In the genomic region with DNA sequence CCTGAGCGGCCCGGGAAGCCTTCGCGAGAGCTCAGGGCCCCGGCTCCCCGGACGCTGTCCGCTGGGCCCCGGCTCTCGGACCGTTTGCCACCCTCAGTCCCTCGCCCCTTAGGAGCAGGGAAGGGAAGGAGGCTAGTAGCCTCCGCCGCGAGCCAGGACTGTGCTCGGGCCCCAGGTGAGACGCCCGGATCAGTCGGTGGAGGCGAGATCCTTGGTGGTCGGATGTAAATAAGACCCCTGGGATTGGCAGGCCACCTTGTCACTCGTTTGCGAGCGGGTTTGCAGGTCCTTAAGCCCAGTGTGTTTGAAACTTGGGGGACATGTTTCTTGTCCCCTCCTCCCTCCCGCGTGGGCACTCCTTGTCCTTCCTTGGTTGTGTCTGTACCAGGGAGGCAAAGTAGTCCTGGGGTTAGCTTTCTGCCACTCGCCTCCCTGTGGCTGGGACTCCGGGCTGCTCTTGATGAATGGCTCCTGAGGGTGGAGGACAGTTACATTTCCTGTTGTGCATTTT, we compare ENCODE assay signal across 8 mouse cellular contexts. TPM values are rescaled to one million over a fixed set of nuclear protein-coding genes. Genes with fewer than 3 reads are reported as not detected.
A peak's percentile ranks its signal among the peaks of the same experiment; 100 is the strongest.
DNase-seq lines count a peak whose midpoint lies in the region; ATAC-seq and TF ChIP-seq lines count a peak whose summit lies in the region.

No protein-coding gene starts in this region.

- under 1% methylated on average over 27 of the region's 28 CpGs for WGBS in forebrain, postnatal 0 days
- under 1% methylated on average over 28 of the region's 28 CpGs for WGBS in hindbrain, embryonic 12.5 days
- under 1% methylated on average over 27 of the region's 28 CpGs for WGBS in lung, postnatal 0 days

- H3K4me2 ChIP-seq in forebrain, postnatal 0 days (ENCODE audit: low read depth) = peak overlapping the region; percentile 79
- H3K4me2 ChIP-seq in hindbrain, embryonic 12.5 days (replicated peaks) = peak overlapping the region; percentile 71
- peak overlapping the region; percentile 69 for H3K4me2 ChIP-seq in lung, postnatal 0 days (replicated peaks; ENCODE audit: low read depth, low read length)

- H3K9ac ChIP-seq in forebrain, postnatal 0 days = peak overlapping the region; percentile 93
- H3K9ac ChIP-seq in hindbrain, embryonic 12.5 days = peak overlapping the region; percentile 98
- H3K9ac ChIP-seq in lung, postnatal 0 days (replicated peaks; ENCODE audit: low read depth) = peak overlapping the region; percentile 99

- no peak for DNase-seq in cerebellum, adult 11 months
- peak; percentile 73 for DNase-seq in brain, adult 2 months (ENCODE audit: low read depth, low spot score)
- DNase-seq in forebrain, postnatal 0 days = peak; percentile 64
- peak; percentile 62 to 69 for DNase-seq in layer of hippocampus, postnatal 10 days (ENCODE audit: low spot score in 2 of 2)
- DNase-seq in lung, postnatal 0 days (ENCODE audit: low spot score) = peak; percentile 85
- DNase-seq in ovary, postnatal 14 days (ENCODE audit: low spot score) = peak; percentile 31

- TF ChIP-seq CTCF in forebrain, postnatal 0 days (IDR thresholded peaks at IDR 0.05; ENCODE audit: low read depth) = no peak
- TF ChIP-seq CTCF in lung, postnatal 0 days (IDR thresholded peaks at IDR 0.05) = peak; percentile 22; the same call in 1 of the 2 replicates

- H3K36me3 ChIP-seq in forebrain, postnatal 0 days (ENCODE audit: insufficient read depth) = no peaks in the 10 kb centered on the region
- H3K36me3 ChIP-seq in hindbrain, embryonic 12.5 days = no peaks in the 10 kb centered on the region
- no peaks in the 10 kb centered on the region for H3K36me3 ChIP-seq in lung, postnatal 0 days (ENCODE audit: insufficient read depth, low read length)

- H3K27ac ChIP-seq in forebrain, postnatal 0 days (ENCODE audit: low read depth, low read length) = peak overlapping the region; percentile 87
- peak overlapping the region; percentile 91 for H3K27ac ChIP-seq in hindbrain, embryonic 12.5 days
- H3K27ac ChIP-seq in lung, postnatal 0 days (ENCODE audit: low read length) = peak overlapping the region; percentile 99

- no peaks in the 10 kb centered on the region for H3K4me1 ChIP-seq in forebrain, postnatal 0 days (ENCODE audit: insufficient read depth)
- peaks cover 15% of the 10 kb centered on the region for H3K4me1 ChIP-seq in hindbrain, embryonic 12.5 days
- H3K4me1 ChIP-seq in lung, postnatal 0 days (ENCODE audit: insufficient read depth, low read depth, low read length) = peaks cover 23% of the 10 kb centered on the region

- H3K9me3 ChIP-seq in forebrain, postnatal 0 days (ENCODE audit: low read length) = no peaks in the 10 kb centered on the region
- H3K9me3 ChIP-seq in hindbrain, embryonic 12.5 days (replicated peaks) = no peaks in the 10 kb centered on the region
- no peaks in the 10 kb centered on the region for H3K9me3 ChIP-seq in lung, postnatal 0 days (ENCODE audit: low read length)

- H3K4me3 ChIP-seq in forebrain, postnatal 0 days (ENCODE audit: low read depth, low read length) = peak overlapping the region; percentile 87
- peak overlapping the region; percentile 94 for H3K4me3 ChIP-seq in hindbrain, embryonic 12.5 days
- peak overlapping the region; percentile 99 for H3K4me3 ChIP-seq in lung, postnatal 0 days (ENCODE audit: low read depth, low read length)

- H3K27me3 ChIP-seq in forebrain, postnatal 0 days (ENCODE audit: insufficient read depth, low read length) = no peaks in the 10 kb centered on the region
- no peaks in the 10 kb centered on the region for H3K27me3 ChIP-seq in hindbrain, embryonic 12.5 days
- H3K27me3 ChIP-seq in lung, postnatal 0 days (replicated peaks; ENCODE audit: insufficient read depth, low read length) = no peaks in the 10 kb centered on the region

- peak; percentile 37 for ATAC-seq in cerebellum, adult (ENCODE audit: insufficient number of reproducible peaks, low FRiP score, low TSS enrichment)
- peak; percentile 44 for ATAC-seq in forebrain, postnatal 0 days
- ATAC-seq in hindbrain, embryonic 12.5 days (ENCODE audit: low FRiP score) = peak; percentile 39
- ATAC-seq in lung, postnatal 0 days = peak; percentile 30

- TF ChIP-seq EP300 in lung, postnatal 0 days (IDR thresholded peaks at IDR 0.05) = peak; percentile 39; the same call in 1 of the 2 replicates

RNA-seq across cellular contexts. Expression of gene Irf2, which starts 1.8 kb away (rescaled TPM):
- total RNA-seq in forebrain, postnatal 0 days (2014; rRNA removed) = 3.0 and 8.5 TPM in 2 replicates
- 5.4 and 9.1 TPM in 2 replicates for polyA plus RNA-seq in forebrain, postnatal 0 days (2015; fragmentation: Nextera tagmentation; extraction: Ambion mirVana)
- polyA plus RNA-seq in hindbrain, embryonic 12.5 days (2016; fragmentation: Nextera tagmentation; extraction: Ambion mirVana) = 11.5 and 11.9 TPM in 2 replicates
- total RNA-seq in layer of hippocampus, postnatal 10 days (2021) = 10 to 100 TPM; 40.1 to 46.6 TPM
- 64.9 and 75.4 TPM in 2 replicates for polyA plus RNA-seq in lung, postnatal 0 days (2015; fragmentation: Nextera tagmentation; extraction: Ambion mirVana)
